Mouse (Mus musculus): ENCODE measurements at regions not wholly inside any gene's neighbourhood (a gene's known extent, or its start where the extent isn't known, plus 50 kb on each side); places are given as distances from the start of the nearest gene placed in this dataset.

GRCm38 (mm10) chr4:54387460-54387859 lies 557.4 kb upstream of the Zfp462 start:
- Histone ChIP-seq H3K9ac (replicated peaks; ENCODE audit: low read depth, low read length) (no peak overlapping the region), H3K27me3 (ENCODE audit: control insufficient read depth, insufficient read depth, low read length) (no peaks in the 10 kb centered on the region), H3K4me3 (ENCODE audit: low read depth, low read length) (no peak overlapping the region), H3K4me2 (ENCODE audit: low read depth, low read length) (no peak overlapping the region), H3K9me3 (ENCODE audit: control insufficient read depth, low read length) (no peaks in the 10 kb centered on the region), H3K36me3 (ENCODE audit: control insufficient read depth, insufficient read depth, low read length) (no peaks in the 10 kb centered on the region), H3K4me1 (ENCODE audit: control insufficient read depth, insufficient read depth, low read length) (no peaks in the 10 kb centered on the region), H3K27ac (ENCODE audit: low read depth, low read length) (no peak overlapping the region)
- 42% methylated on average over 6 of the region's 6 CpGs for WGBS
- ATAC-seq (ENCODE audit: low read depth) = peak; percentile 34; the same call in 1 of the 2 replicates

DNA sequence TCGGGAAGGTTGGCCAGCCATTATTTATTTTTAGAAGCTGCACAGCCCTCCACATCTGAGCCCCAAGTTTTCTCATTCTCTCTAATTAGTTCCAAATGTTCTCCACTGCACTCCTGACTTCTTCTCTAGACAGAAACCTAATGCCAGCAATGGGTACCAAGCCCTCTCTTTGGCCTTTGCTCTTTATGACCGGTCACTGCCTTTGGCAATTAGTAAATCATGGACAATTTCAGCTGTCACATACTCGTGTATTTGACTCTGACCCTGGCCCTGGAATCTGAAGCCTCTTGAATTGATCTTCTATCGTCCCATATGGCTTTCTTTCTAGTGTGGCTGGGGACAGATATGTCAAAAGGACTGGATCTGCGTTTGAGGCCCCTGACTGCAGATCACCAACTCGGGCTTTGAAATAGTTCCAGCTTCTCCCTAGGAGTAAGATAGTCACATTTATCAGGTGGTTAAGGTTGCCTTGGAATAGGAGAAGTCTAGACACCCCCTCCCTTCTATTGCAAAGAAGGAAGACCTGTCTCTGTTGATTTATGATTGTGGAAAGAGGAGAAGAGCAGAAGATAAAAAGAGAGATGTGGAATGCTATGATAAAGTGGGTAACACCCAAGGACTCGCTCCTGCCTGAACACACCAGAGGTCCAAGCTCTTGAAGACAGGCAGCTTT lies 553.2 kb upstream of the Zfp462 start:
- WGBS = 66% methylated on average over 7 of the region's 7 CpGs

DNA sequence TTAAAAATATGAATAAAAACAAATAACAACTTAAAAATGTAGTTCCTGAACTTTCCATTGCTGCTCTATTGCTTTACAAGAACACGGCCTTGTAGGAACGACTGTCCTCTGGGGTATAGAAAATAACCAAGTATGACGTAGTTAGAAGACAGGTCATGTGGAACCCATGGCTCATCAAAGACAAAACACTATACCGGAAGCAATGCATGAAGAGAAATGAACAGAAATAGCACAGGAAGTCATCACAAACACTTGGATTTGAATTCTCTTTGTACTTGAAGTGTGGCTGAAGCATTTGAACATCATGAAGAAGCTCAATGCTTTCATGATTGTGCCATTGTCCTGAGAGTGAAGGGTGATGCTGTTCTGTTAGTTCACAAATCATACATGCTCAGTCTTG lies 538.7 kb upstream of the Zfp462 start:
- H3K9ac ChIP-seq (replicated peaks; ENCODE audit: low read depth, low read length) = no peak overlapping the region
- 86% methylated on average over 4 of the region's 4 CpGs for WGBS

More for the DNA sequence above, 553.2 kb upstream of the Zfp462 start:
- no peaks in the 10 kb centered on the region for H3K36me3 ChIP-seq (ENCODE audit: control insufficient read depth, insufficient read depth, low read length)
- H3K9ac ChIP-seq (replicated peaks; ENCODE audit: low read depth, low read length) = no peak overlapping the region
- H3K4me3 ChIP-seq (ENCODE audit: low read depth, low read length) = no peak overlapping the region
- H3K4me1 ChIP-seq (ENCODE audit: control insufficient read depth, insufficient read depth, low read length) = no peaks in the 10 kb centered on the region
- H3K4me2 ChIP-seq (ENCODE audit: low read depth, low read length) = no peak overlapping the region
- no peak overlapping the region for H3K27ac ChIP-seq (ENCODE audit: low read depth, low read length)
- no peaks in the 10 kb centered on the region for H3K9me3 ChIP-seq (ENCODE audit: control insufficient read depth, low read length)
- no peak for ATAC-seq (ENCODE audit: low read depth)
- no peaks in the 10 kb centered on the region for H3K27me3 ChIP-seq (ENCODE audit: control insufficient read depth, insufficient read depth, low read length)

DNA sequence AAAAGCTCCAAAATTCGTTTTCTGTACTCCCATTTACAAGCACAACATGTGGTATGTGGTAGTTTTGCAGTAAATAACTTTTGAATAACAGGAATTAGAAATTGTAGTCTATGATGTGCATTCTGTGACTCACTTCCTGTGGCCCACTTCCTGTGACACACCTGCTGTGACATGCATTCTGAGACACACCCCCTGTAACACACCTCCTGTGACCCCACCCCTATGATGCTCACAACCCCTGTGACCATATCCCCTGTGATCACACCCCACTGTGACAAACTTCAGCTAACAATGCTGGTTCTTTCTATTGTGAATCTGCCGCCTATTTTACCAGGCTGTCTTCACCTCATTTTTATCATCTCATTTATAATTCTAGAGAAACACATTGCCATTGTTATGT lies 536.9 kb upstream of the Zfp462 start:
- 37% methylated on average over 2 of the region's 2 CpGs for WGBS
- ATAC-seq (ENCODE audit: low read depth) = no peak

More for the DNA sequence above, 538.7 kb upstream of the Zfp462 start:
- H3K27me3 ChIP-seq (ENCODE audit: control insufficient read depth, insufficient read depth, low read length) = no peaks in the 10 kb centered on the region
- H3K4me3 ChIP-seq (ENCODE audit: low read depth, low read length) = no peak overlapping the region
- no peaks in the 10 kb centered on the region for H3K9me3 ChIP-seq (ENCODE audit: control insufficient read depth, low read length)
- no peaks in the 10 kb centered on the region for H3K4me1 ChIP-seq (ENCODE audit: control insufficient read depth, insufficient read depth, low read length)
- no peak overlapping the region for H3K27ac ChIP-seq (ENCODE audit: low read depth, low read length)
- H3K36me3 ChIP-seq (ENCODE audit: control insufficient read depth, insufficient read depth, low read length) = no peaks in the 10 kb centered on the region
- ATAC-seq (ENCODE audit: low read depth) = no peak
- no peak overlapping the region for H3K4me2 ChIP-seq (ENCODE audit: low read depth, low read length)

DNA sequence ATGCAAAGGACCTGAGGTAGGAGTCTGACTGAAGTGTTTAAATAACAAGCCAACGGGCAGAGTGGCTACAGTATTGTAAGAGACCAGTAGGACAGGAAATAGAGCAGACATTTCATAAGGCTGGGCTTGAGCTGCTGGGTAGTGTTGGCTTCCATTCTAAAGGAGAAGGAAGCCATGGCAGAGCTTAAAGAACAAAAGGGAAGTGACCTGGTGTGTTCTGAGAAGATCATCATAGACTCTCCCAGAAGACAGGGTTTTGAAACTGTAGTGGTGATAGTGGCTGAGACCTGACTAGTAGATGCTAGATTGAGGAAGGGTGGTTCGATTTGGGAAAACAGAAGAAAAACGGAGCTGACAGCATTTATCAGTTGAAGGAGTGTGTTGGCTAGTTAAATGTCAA lies 514.1 kb upstream of the Zfp462 start:
- no peak overlapping the region for H3K9ac ChIP-seq (replicated peaks; ENCODE audit: low read depth, low read length)
- ATAC-seq (ENCODE audit: low read depth) = no peak
- whole genome bisulfite sequencing = 81% methylated on average over 3 of the region's 3 CpGs
- H3K4me3 ChIP-seq (ENCODE audit: low read depth, low read length) = no peak overlapping the region
- no peaks in the 10 kb centered on the region for H3K4me1 ChIP-seq (ENCODE audit: control insufficient read depth, insufficient read depth, low read length)
- H3K27ac ChIP-seq (ENCODE audit: low read depth, low read length) = no peak overlapping the region
- no peaks in the 10 kb centered on the region for H3K36me3 ChIP-seq (ENCODE audit: control insufficient read depth, insufficient read depth, low read length)
- no peak overlapping the region for H3K4me2 ChIP-seq (ENCODE audit: low read depth, low read length)
- no peaks in the 10 kb centered on the region for H3K9me3 ChIP-seq (ENCODE audit: control insufficient read depth, low read length)
- H3K27me3 ChIP-seq (ENCODE audit: control insufficient read depth, insufficient read depth, low read length) = no peaks in the 10 kb centered on the region

More for the DNA sequence above, 536.9 kb upstream of the Zfp462 start:
- H3K27me3 ChIP-seq (ENCODE audit: control insufficient read depth, insufficient read depth, low read length) = no peaks in the 10 kb centered on the region
- no peak overlapping the region for H3K9ac ChIP-seq (replicated peaks; ENCODE audit: low read depth, low read length)
- H3K36me3 ChIP-seq (ENCODE audit: control insufficient read depth, insufficient read depth, low read length) = no peaks in the 10 kb centered on the region
- H3K9me3 ChIP-seq (ENCODE audit: control insufficient read depth, low read length) = no peaks in the 10 kb centered on the region
- H3K4me3 ChIP-seq (ENCODE audit: low read depth, low read length) = no peak overlapping the region
- H3K4me2 ChIP-seq (ENCODE audit: low read depth, low read length) = no peak overlapping the region
- no peaks in the 10 kb centered on the region for H3K4me1 ChIP-seq (ENCODE audit: control insufficient read depth, insufficient read depth, low read length)
- H3K27ac ChIP-seq (ENCODE audit: low read depth, low read length) = no peak overlapping the region

GRCm38 (mm10) chr4:54460596-54460995 lies 484.3 kb upstream of the Zfp462 start:
- no peak overlapping the region for H3K27ac ChIP-seq (ENCODE audit: low read depth, low read length)
- H3K4me3 ChIP-seq (ENCODE audit: low read depth, low read length) = no peak overlapping the region
- no peak overlapping the region for H3K9ac ChIP-seq (replicated peaks; ENCODE audit: low read depth, low read length)
- no peak overlapping the region for H3K4me2 ChIP-seq (ENCODE audit: low read depth, low read length)
- H3K27me3 ChIP-seq (ENCODE audit: control insufficient read depth, insufficient read depth, low read length) = no peaks in the 10 kb centered on the region
- H3K9me3 ChIP-seq (ENCODE audit: control insufficient read depth, low read length) = no peaks in the 10 kb centered on the region
- ATAC-seq (ENCODE audit: low read depth) = no peak
- H3K4me1 ChIP-seq (ENCODE audit: control insufficient read depth, insufficient read depth, low read length) = no peaks in the 10 kb centered on the region
- no peaks in the 10 kb centered on the region for H3K36me3 ChIP-seq (ENCODE audit: control insufficient read depth, insufficient read depth, low read length)
- WGBS = 63% methylated on average over 2 of the region's 2 CpGs

GRCm38 (mm10) chr4:54469176-54469575 lies 475.7 kb upstream of the Zfp462 start:
- H3K9ac ChIP-seq (replicated peaks; ENCODE audit: low read depth, low read length) = no peak overlapping the region
- no peaks in the 10 kb centered on the region for H3K4me1 ChIP-seq (ENCODE audit: control insufficient read depth, insufficient read depth, low read length)
- no peaks in the 10 kb centered on the region for H3K27me3 ChIP-seq (ENCODE audit: control insufficient read depth, insufficient read depth, low read length)
- no peak overlapping the region for H3K27ac ChIP-seq (ENCODE audit: low read depth, low read length)
- H3K4me3 ChIP-seq (ENCODE audit: low read depth, low read length) = no peak overlapping the region
- no peak for ATAC-seq (ENCODE audit: low read depth)
- no peaks in the 10 kb centered on the region for H3K36me3 ChIP-seq (ENCODE audit: control insufficient read depth, insufficient read depth, low read length)
- no peak overlapping the region for H3K4me2 ChIP-seq (ENCODE audit: low read depth, low read length)
- no peaks in the 10 kb centered on the region for H3K9me3 ChIP-seq (ENCODE audit: control insufficient read depth, low read length)
- 83% methylated on average over 2 of the region's 2 CpGs for WGBS

GRCm38 (mm10) chr4:54470022-54471008 lies 474.5 kb upstream of the Zfp462 start:
- Histone ChIP-seq H3K4me2 (ENCODE audit: low read depth, low read length) (no peak overlapping the region), H3K27ac (ENCODE audit: low read depth, low read length) (no peak overlapping the region), H3K9ac (replicated peaks; ENCODE audit: low read depth, low read length) (no peak overlapping the region), H3K27me3 (ENCODE audit: control insufficient read depth, insufficient read depth, low read length) (no peaks in the 10 kb centered on the region), H3K4me1 (ENCODE audit: control insufficient read depth, insufficient read depth, low read length) (no peaks in the 10 kb centered on the region), H3K9me3 (ENCODE audit: control insufficient read depth, low read length) (no peaks in the 10 kb centered on the region), H3K36me3 (ENCODE audit: control insufficient read depth, insufficient read depth, low read length) (no peaks in the 10 kb centered on the region), H3K4me3 (ENCODE audit: low read depth, low read length) (no peak overlapping the region)
- ATAC-seq (ENCODE audit: low read depth) = peak; percentile 75
- WGBS = 52% methylated on average over 13 of the region's 13 CpGs

DNA sequence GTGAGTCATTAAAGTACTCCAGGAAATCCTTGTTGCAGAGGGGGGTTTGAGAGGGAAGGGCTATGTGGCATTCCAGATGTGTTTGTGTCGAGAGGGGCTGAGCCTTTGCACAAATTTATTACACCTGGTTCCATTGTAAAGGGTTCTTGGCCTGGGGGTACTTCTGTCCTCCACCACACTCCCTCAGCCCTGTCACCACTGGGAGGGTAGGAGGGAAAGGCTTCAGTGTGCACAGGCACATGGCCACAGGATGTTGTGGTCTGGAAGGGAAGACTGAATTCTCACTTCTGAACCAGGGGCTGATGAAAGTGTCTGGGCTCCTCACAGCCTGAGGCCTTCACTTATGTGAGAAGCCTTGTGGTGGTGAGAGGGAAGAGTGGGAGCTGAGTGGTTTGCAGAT lies 473.8 kb upstream of the Zfp462 start:
- no peaks in the 10 kb centered on the region for H3K4me1 ChIP-seq (ENCODE audit: control insufficient read depth, insufficient read depth, low read length)
- no peak overlapping the region for H3K4me2 ChIP-seq (ENCODE audit: low read depth, low read length)
- H3K9me3 ChIP-seq (ENCODE audit: control insufficient read depth, low read length) = no peaks in the 10 kb centered on the region
- no peaks in the 10 kb centered on the region for H3K36me3 ChIP-seq (ENCODE audit: control insufficient read depth, insufficient read depth, low read length)
- no peak for ATAC-seq (ENCODE audit: low read depth)
- no peak overlapping the region for H3K27ac ChIP-seq (ENCODE audit: low read depth, low read length)
- no peak overlapping the region for H3K4me3 ChIP-seq (ENCODE audit: low read depth, low read length)
- H3K27me3 ChIP-seq (ENCODE audit: control insufficient read depth, insufficient read depth, low read length) = no peaks in the 10 kb centered on the region
- H3K9ac ChIP-seq (replicated peaks; ENCODE audit: low read depth, low read length) = no peak overlapping the region
- 23% methylated on average over 1 of the region's 1 CpGs for WGBS

Data from neural tube, embryonic 14.5 days (tissue).